Mouse (Mus musculus): Measurements from ENCODE around the gene Pacs1. TPM values are rescaled to one million over a fixed set of nuclear protein-coding genes. Genes with fewer than 3 reads are reported as not detected.

Pacs1 gene
- polyA plus RNA-seq, 2 experiments, result 8.2 to 8.3 TPM

GRCm38 (mm10) chr19:5097521-5098362 is 175.2 kb downstream of the Pacs1 start:
- 9% methylated on average over 27 of the region's 31 CpGs for WGBS (ENCODE audit: insufficient replicate concordance)
- DNase-seq (ENCODE audit: low read depth in 3 of 3, low spot score in 3 of 3) (no peak), ATAC-seq (ENCODE audit: insufficient read depth) (no peak)
- Histone ChIP-seq H3K27me3 (ENCODE audit: control insufficient read depth, insufficient read depth, low read length) (no peaks in the 10 kb centered on the region; the same call in none of the 2 replicates), H3K4me2 (ENCODE audit: low read depth) (peak overlapping the region; percentile 75), H3K9ac (replicated peaks) (0 out of 2 replicates have a peak overlapping the region, but pooled peaks have one; percentile 13), H3K4me3 (ENCODE audit: insufficient read depth in 1 of 2, low read depth in 2 of 2, low read length in 2 of 2) (peak overlapping the region in 1 of 2 experiments; percentile 43; a peak in 3 of 4 replicates), H3K4me1 (replicated peaks; ENCODE audit: control insufficient read depth in 2 of 2, insufficient read depth in 2 of 2, low read length in 1 of 2) (peaks cover 4 to 13% of the 10 kb centered on the region in 2 experiments), H3K9me3 (ENCODE audit: control insufficient read depth, low read length) (no peaks in the 10 kb centered on the region), H3K27ac (no peak overlapping the region), H3K36me3 (replicated peaks; ENCODE audit: control insufficient read depth, insufficient read depth, low read depth) (peaks cover 5% of the 10 kb centered on the region)
- TF ChIP-seq EP300 (IDR thresholded peaks at IDR 0.05; ENCODE audit: low read depth), result no peak
- no peak for TF ChIP-seq CTCF (IDR thresholded peaks at IDR 0.05; ENCODE audit: low read depth)

DNA sequence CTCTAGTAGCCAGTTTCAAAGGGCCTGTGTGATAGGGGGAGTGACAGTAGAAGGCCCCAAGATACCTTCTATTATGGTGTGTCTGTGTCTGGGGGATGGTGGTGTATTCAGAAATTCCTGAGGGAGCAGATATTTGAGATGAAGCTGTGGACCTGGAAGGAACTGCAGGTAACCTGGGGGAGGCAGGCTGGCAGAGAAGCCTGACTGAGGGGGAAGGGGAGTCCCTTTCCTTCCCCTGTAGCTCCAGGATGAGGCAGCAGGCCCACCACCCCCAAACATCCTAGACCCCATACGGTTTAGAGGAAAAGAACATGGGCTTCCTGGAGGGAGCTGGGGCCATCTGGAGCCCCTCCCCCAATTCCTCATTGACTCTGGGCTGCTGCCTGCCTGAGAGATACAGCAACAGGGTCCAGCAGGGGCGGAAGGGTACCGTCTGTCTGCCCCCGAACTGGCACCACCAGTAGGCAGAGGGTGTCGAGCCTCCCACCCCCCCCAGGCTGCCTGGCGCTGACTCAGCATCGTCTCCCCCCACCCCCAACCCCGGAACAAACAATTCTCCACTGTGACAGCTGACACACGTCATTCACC is 176.9 kb downstream of the Pacs1 start:
- H3K9me3 ChIP-seq (ENCODE audit: control insufficient read depth, low read length), result no peaks in the 10 kb centered on the region
- H3K36me3 ChIP-seq (replicated peaks; ENCODE audit: control insufficient read depth, insufficient read depth, low read depth), result peaks cover 3% of the 10 kb centered on the region
- no peak overlapping the region for H3K27ac ChIP-seq
- TF ChIP-seq CTCF (IDR thresholded peaks at IDR 0.05; ENCODE audit: low read depth), result no peak
- TF ChIP-seq EP300 (IDR thresholded peaks at IDR 0.05; ENCODE audit: low read depth), result no peak
- H3K27me3 ChIP-seq (ENCODE audit: control insufficient read depth, insufficient read depth, low read length), result no peaks in the 10 kb centered on the region; the same call in none of the 2 replicates
- no peak overlapping the region for H3K4me2 ChIP-seq (ENCODE audit: low read depth)
- no peak overlapping the region for H3K4me3 ChIP-seq (ENCODE audit: insufficient read depth in 1 of 2, low read depth in 2 of 2, low read length in 2 of 2)
- peaks cover 4 to 13% of the 10 kb centered on the region in 2 experiments for H3K4me1 ChIP-seq (replicated peaks; ENCODE audit: control insufficient read depth in 2 of 2, insufficient read depth in 2 of 2, low read length in 1 of 2)
- DNase-seq (ENCODE audit: low read depth in 3 of 3, low spot score in 3 of 3) (no peak), ATAC-seq (ENCODE audit: insufficient read depth) (no peak)
- WGBS (ENCODE audit: insufficient replicate concordance), result 4% methylated on average over 9 of the region's 9 CpGs
- H3K9ac ChIP-seq (replicated peaks), result no peak overlapping the region

GRCm38 (mm10) chr19:5094746-5095417 is 178.0 kb downstream of the Pacs1 start:
- Histone ChIP-seq H3K36me3 (replicated peaks; ENCODE audit: control insufficient read depth, insufficient read depth, low read depth) (no peaks in the 10 kb centered on the region; the same call in 1 of the 2 replicates), H3K9me3 (ENCODE audit: control insufficient read depth, low read length) (no peaks in the 10 kb centered on the region), H3K4me2 (ENCODE audit: low read depth) (no peak overlapping the region), H3K4me1 (replicated peaks; ENCODE audit: control insufficient read depth in 2 of 2, insufficient read depth in 2 of 2, low read length in 1 of 2) (peaks cover 4 to 13% of the 10 kb centered on the region in 2 experiments), H3K27ac (no peak overlapping the region), H3K27me3 (ENCODE audit: control insufficient read depth, insufficient read depth, low read length) (no peaks in the 10 kb centered on the region; the same call in none of the 2 replicates), H3K4me3 (ENCODE audit: insufficient read depth in 1 of 2, low read depth in 2 of 2, low read length in 2 of 2) (no peak overlapping the region), H3K9ac (replicated peaks) (no peak overlapping the region)
- no peak for TF ChIP-seq CTCF (IDR thresholded peaks at IDR 0.05; ENCODE audit: low read depth)
- no peak for TF ChIP-seq EP300 (IDR thresholded peaks at IDR 0.05; ENCODE audit: low read depth)
- 40% methylated on average over 11 of the region's 11 CpGs for WGBS (ENCODE audit: insufficient replicate concordance)
- no peak for DNase-seq (ENCODE audit: low read depth in 3 of 3, low spot score in 3 of 3)
- ATAC-seq (ENCODE audit: insufficient read depth), result no peak

- DNase-seq (ENCODE audit: low read depth in 3 of 3, low spot score in 3 of 3) (peak; percentile 68 to 72 (median 69)), ATAC-seq (ENCODE audit: insufficient read depth) (peak; percentile 69)
- Histone ChIP-seq H3K4me3 (ENCODE audit: insufficient read depth in 1 of 2, low read depth in 2 of 2, low read length in 2 of 2) (no peak overlapping the region), H3K9me3 (ENCODE audit: control insufficient read depth, low read length) (no peaks in the 10 kb centered on the region), H3K9ac (replicated peaks) (no peak overlapping the region), H3K27ac (no peak overlapping the region), H3K4me2 (ENCODE audit: low read depth) (no peak overlapping the region), H3K27me3 (ENCODE audit: control insufficient read depth, insufficient read depth, low read length) (no peaks in the 10 kb centered on the region; the same call in none of the 2 replicates), H3K4me1 (replicated peaks; ENCODE audit: control insufficient read depth in 2 of 2, insufficient read depth in 2 of 2, low read length in 1 of 2) (peaks cover 4 to 13% of the 10 kb centered on the region in 2 experiments), H3K36me3 (replicated peaks; ENCODE audit: control insufficient read depth, insufficient read depth, low read depth) (no peaks in the 10 kb centered on the region)
- TF ChIP-seq CTCF (IDR thresholded peaks at IDR 0.05; ENCODE audit: low read depth), result peak; percentile 94
- TF ChIP-seq EP300 (IDR thresholded peaks at IDR 0.05; ENCODE audit: low read depth), result no peak
- under 1% methylated on average over 21 of the region's 21 CpGs for WGBS (ENCODE audit: insufficient replicate concordance)
These were observed 178.7 kb downstream of the Pacs1 start for GRCm38 (mm10) chr19:5094243-5094632.

Measured in liver, embryonic 14.5 days (tissue).